Mouse (Mus musculus) midbrain, embryonic 15.5 days (tissue): ENCODE results near the gene Nfkbid. TPM values are rescaled to one million over a fixed set of nuclear protein-coding genes. Genes with fewer than 3 reads are reported as not detected.

Source experiments
- ATAC-seq: fragments of 200-750 bp; cut with Nextera tagmentation; replicated peaks from 2 replicates; pipeline ENCODE4 v1.8.0; 2017; ENCODE audit warnings: moderate TSS enrichment
- H3K27ac ChIP-seq: fragments of 300-500 bp; sonication (generic); 2 replicates; pipeline ENCODE4 v1.5.1; 2015; ENCODE audit warnings: mild to moderate bottlenecking, inconsistent platforms
- H3K27me3 ChIP-seq: fragments of 300-500 bp; sonication (generic); replicated peaks from 2 replicates; pipeline ENCODE4 v1.6.1; 2015; ENCODE audit warnings: inconsistent platforms
- H3K36me3 ChIP-seq: fragments of 300-500 bp; sonication (generic); replicated peaks from 2 replicates; pipeline ENCODE4 v1.6.1; 2015; ENCODE audit warnings: inconsistent platforms
- H3K4me1 ChIP-seq: fragments of 300-500 bp; sonication (generic); 2 replicates; pipeline ENCODE4 v1.6.1; 2015; ENCODE audit warnings: inconsistent platforms
- H3K4me2 ChIP-seq: fragments of 300-500 bp; sonication (generic); 2 replicates; pipeline ENCODE4 v1.6.1; 2015; ENCODE audit warnings: inconsistent platforms, mild to moderate bottlenecking, moderate library complexity
- H3K4me3 ChIP-seq: fragments of 300-500 bp; sonication (generic); 2 replicates; pipeline ENCODE4 v1.5.1; 2015; ENCODE audit warnings: mild to moderate bottlenecking, inconsistent platforms
- H3K9ac ChIP-seq: fragments of 300-500 bp; sonication (generic); 2 replicates; pipeline ENCODE4 v1.6.1; 2015; ENCODE audit warnings: mild to moderate bottlenecking, inconsistent platforms
- H3K9me3 ChIP-seq: fragments of 300-500 bp; sonication (generic); 2 replicates; pipeline ENCODE4 v1.6.1; 2016; ENCODE audit warnings: inconsistent platforms
- WGBS: fragments of 180-500 bp; shearing (Covaris S2); methylation state at CpG from one replicate; pipeline ENCODE4 v1.1.7; 2015; ENCODE audit warnings: mixed read lengths; 5-methylcytosine and 5-hydroxymethylcytosine counted together
- polyA plus RNA-seq: library from polyadenylated mRNA; unstranded; fragments of >200 nt; fragmentation: Nextera tagmentation; extraction: Ambion mirVana; gene quantifications from 2 replicates; pipeline ENCODE4 v1.2.1, GENCODE M21; 2015

Nfkbid gene
- polyA plus RNA-seq, result 2.4 and 2.8 TPM in 2 replicates

DNA sequence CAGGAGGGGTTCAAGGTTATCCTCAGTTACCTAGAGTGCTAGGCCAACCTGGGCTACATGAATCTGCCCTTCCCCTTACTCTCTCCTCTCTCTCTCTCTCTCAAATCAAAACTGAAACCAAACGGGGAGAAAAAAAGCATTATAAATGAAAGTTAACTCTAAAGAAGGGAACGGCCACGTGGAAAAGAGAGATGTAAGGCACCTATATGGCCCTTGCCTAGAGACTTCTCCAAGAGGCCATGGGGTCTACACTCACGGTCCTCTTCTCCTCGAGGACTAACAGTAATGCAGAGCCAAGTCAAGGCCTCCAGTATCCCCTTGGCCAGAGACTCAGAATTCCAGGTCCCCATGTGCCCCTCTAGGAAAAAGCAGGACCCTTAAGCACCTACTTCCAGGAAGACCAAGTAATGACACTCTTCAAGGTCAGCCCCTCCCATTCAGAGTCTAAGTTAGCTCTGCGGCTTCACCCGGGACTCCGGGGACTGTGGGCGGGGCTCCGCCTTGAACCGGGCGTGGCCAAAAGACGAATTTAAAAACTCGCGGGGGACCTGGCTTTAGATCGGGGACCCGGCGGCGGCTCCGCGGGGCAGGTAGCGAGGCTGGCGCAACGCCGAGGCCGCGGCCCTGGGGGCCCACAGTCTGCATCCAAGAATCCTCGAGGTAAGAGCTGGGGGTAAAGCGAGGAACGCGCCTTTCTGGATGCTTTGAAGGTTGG, at the start of gene Nfkbid:
Gene Nfkbid (plus strand): TSS at position 558 of the 715 bp plus-strand sequence.
- 11% methylated on average over 31 of the region's 31 CpGs for WGBS
- Histone ChIP-seq H3K9me3 (no peaks in the 10 kb centered on the region), H3K27me3 (no peaks in the 10 kb centered on the region), H3K4me2 (peak within 1 kb of the TSS; percentile 95), H3K4me1 (peaks cover 18% of the 10 kb centered on the region), H3K36me3 (peaks cover 5% of the 10 kb centered on the region; the same call in 1 of the 2 replicates), H3K4me3 (peak within 1 kb of the TSS; percentile 61), H3K27ac (peak within 1 kb of the TSS; percentile 54), H3K9ac (peak within 1 kb of the TSS; percentile 58)
- peak; percentile 19 for ATAC-seq

DNA sequence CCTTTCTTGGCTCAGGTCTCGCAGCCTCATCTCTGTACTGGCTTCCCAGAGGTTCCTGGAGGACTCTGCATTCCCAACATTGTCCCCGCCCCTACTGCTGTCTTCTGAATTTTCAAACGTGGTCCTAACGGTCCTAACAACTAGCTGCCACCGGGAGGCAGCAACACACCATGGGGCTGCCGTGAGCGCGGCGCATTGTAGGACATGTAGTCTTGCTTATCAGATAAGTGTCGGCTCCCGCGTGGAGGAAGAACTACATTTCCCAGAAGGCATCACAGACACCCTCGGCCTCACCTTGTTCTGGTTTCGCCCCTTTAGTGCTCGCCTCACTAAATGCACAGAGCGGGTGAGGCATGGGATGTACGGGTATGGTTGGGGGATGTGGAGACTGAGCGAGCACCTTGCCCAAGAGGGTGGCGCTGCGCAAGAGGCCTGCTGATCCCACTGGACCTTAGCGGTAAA, 48.0 kb upstream of the Nfkbid start:
- under 1% methylated on average over 21 of the region's 21 CpGs for WGBS
- peak overlapping the region; percentile 48 for H3K4me3 ChIP-seq
- no peaks in the 10 kb centered on the region for H3K9me3 ChIP-seq
- H3K9ac ChIP-seq, result peak overlapping the region; percentile 59
- no peaks in the 10 kb centered on the region for H3K36me3 ChIP-seq
- H3K4me2 ChIP-seq, result peak overlapping the region; percentile 60
- peak overlapping the region; percentile 86 for H3K27ac ChIP-seq
- ATAC-seq, result peak; percentile 99
- H3K27me3 ChIP-seq, result no peaks in the 10 kb centered on the region
- H3K4me1 ChIP-seq, result 0 out of 2 replicates have a peak, but pooled peaks cover 4% of the 10 kb centered on the region

DNA sequence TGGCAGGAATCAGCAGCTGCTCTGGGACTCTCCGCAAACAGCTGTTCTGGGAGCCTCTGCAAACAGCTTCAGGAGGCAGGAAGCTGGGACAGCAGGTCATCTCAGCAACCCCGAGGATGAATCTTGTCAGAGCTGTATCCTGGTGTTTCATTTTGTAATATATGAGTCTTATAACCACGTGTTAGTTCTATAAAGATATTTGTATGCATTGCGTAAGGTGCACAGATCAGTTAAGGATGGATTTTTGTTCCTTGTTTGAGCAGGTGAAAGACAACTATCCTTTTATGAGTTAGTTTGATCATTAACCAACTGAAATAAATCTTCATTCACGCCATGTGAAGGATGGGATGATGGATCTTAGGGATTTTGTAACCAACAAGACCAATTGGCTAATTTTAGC, 41.5 kb upstream of the Nfkbid start:
- no peaks in the 10 kb centered on the region for H3K4me1 ChIP-seq
- no peak overlapping the region for H3K27ac ChIP-seq
- H3K4me3 ChIP-seq, result no peak overlapping the region
- ATAC-seq, result no peak
- no peaks in the 10 kb centered on the region for H3K27me3 ChIP-seq
- 62% methylated on average over 5 of the region's 5 CpGs for WGBS
- no peak overlapping the region for H3K9ac ChIP-seq
- no peak overlapping the region for H3K4me2 ChIP-seq
- no peaks in the 10 kb centered on the region for H3K9me3 ChIP-seq
- no peaks in the 10 kb centered on the region for H3K36me3 ChIP-seq

DNA sequence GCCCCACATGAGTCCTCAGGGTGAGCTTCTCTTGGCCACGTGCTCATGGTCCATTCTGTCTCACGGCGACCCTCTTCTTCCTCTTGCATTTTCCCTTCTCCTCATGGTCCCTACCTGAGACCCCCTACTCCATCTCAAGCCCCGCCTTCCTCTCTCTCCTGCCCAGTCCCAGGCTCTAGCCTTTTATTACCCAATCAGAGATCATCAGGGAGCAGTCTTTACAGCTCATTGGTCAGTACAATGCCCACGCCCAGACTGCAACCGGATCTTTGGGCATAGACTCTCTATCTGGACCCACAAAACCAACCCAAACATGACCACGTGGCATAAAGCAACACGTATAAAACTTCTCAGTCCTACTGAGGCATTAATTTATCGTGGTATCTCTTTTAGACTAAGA, 37.4 kb upstream of the Nfkbid start:
- Histone ChIP-seq H3K36me3 (no peaks in the 10 kb centered on the region), H3K9ac (no peak overlapping the region), H3K4me3 (no peak overlapping the region), H3K9me3 (no peaks in the 10 kb centered on the region), H3K4me1 (no peaks in the 10 kb centered on the region), H3K27me3 (no peaks in the 10 kb centered on the region), H3K4me2 (no peak overlapping the region), H3K27ac (no peak overlapping the region)
- WGBS, result 84% methylated on average over 9 of the region's 9 CpGs
- no peak for ATAC-seq

DNA sequence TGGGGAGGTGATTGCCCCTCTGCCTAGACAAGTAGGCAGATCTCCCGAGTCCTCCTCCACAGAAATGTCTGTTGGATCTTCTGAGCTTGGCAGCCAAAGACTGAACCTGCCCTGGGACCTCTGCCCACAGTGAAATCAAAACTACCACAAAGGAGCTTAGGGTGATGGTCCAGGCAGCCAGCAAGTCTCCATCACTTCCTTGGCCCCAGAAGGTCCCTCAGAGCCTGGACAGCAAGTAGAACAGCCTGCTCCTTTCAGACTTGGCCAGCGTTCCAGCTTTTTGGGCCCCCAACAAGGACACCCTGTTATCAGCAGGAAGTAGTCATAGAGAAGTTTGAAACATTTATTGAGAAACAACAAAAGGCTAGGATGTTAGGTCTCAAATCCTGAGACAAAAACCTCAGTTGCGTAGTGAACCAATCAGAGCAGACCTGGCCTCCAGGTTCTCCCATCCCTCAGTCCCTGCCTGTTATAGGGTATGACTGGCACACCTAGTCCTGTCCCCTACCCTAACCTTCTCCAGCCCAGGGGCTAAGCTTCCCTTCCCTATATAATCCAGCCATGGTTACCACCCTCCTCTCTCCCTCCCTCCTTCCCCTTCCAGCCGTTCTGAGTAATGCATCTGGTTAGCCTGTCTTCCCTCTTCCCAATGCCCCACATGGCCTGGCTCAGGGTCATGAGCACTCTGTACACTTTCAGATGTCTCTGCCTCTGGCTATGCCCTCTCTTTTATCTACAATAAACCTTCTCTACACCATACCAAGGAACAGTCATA, 28.6 kb upstream of the Nfkbid start:
- no peak overlapping the region for H3K27ac ChIP-seq
- H3K36me3 ChIP-seq, result no peaks in the 10 kb centered on the region
- 0 out of 2 replicates have a peak, but pooled peaks cover 4% of the 10 kb centered on the region for H3K27me3 ChIP-seq
- no peak overlapping the region for H3K9ac ChIP-seq
- no peaks in the 10 kb centered on the region for H3K9me3 ChIP-seq
- no peak overlapping the region for H3K4me3 ChIP-seq
- no peaks in the 10 kb centered on the region for H3K4me1 ChIP-seq
- no peak for ATAC-seq
- H3K4me2 ChIP-seq, result no peak overlapping the region
- 76% methylated on average over 4 of the region's 4 CpGs for WGBS

DNA sequence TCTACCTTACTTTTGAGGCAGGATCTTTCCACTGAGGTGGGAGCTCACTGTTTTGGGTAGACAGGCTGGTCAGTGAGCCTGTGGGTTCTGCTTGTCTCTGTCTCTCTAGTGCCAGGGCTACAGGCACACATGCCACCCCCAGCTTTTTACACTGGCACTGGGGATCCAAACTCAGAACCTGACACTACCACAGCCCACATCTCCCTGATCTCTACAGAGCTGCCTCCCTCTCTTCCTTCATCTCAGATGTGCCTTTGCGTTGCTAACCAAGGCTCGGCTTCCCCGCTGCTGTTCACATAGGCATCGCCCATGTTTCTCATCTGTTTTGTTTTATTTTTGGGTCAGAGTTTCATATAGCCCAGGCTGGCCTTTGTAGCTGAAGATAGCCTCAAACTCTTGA, 27.9 kb upstream of the Nfkbid start:
- Histone ChIP-seq H3K27ac (no peak overlapping the region), H3K27me3 (0 out of 2 replicates have a peak, but pooled peaks cover 4% of the 10 kb centered on the region), H3K9ac (no peak overlapping the region), H3K36me3 (no peaks in the 10 kb centered on the region), H3K4me3 (no peak overlapping the region), H3K9me3 (no peaks in the 10 kb centered on the region), H3K4me1 (no peaks in the 10 kb centered on the region), H3K4me2 (no peak overlapping the region)
- WGBS, result 90% methylated on average over 4 of the region's 4 CpGs
- no peak for ATAC-seq

DNA sequence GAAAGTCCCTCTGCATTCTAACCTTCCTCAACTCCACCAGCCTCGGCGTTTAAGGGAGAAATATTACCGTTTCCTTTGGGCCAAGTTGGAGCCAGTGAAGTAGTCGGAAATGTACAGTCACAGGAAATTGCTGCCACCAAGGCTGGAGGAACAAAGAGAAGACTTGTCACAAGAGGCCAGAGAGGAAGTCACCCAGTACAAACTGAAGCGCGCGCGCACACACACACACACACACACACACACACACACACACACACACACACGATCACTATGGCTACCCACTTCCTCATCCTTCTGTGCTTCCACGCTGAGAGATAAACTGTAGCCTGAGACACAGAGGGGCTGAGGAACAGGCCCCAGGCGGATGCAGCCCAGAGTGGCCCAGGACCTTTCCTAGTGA, 27.2 kb upstream of the Nfkbid start:
- no peaks in the 10 kb centered on the region for H3K36me3 ChIP-seq
- H3K9me3 ChIP-seq, result no peaks in the 10 kb centered on the region
- 68% methylated on average over 11 of the region's 11 CpGs for WGBS
- no peaks in the 10 kb centered on the region for H3K4me1 ChIP-seq
- no peak for ATAC-seq
- H3K27me3 ChIP-seq, result 0 out of 2 replicates have a peak, but pooled peaks cover 4% of the 10 kb centered on the region
- no peak overlapping the region for H3K4me3 ChIP-seq
- H3K4me2 ChIP-seq, result no peak overlapping the region
- H3K27ac ChIP-seq, result 0 out of 2 replicates have a peak overlapping the region, but pooled peaks have one; percentile 29
- H3K9ac ChIP-seq, result no peak overlapping the region

DNA sequence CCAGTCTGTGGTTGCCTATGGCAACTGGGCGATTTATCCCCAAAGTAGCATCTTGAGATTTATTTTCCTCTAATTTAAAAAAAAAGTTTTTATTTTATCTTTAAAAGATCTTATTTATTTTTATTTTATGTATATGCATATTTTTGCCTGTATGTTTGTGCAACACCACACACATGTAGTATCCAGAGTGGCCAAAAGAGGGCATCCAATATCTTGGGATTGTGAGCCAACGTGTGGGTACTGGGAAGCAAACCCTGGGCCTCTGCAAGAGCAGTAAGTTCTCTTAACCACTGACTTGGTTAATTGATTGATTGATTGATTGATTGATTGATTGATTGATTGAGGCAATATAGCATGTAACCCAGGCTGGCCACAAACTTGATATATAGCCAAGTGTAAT, 26.7 kb upstream of the Nfkbid start:
- ATAC-seq, result no peak
- 32% methylated on average over 2 of the region's 2 CpGs for WGBS
- Histone ChIP-seq H3K4me1 (0 out of 2 replicates have a peak, but pooled peaks cover 2% of the 10 kb centered on the region), H3K4me2 (no peak overlapping the region), H3K4me3 (no peak overlapping the region), H3K27me3 (0 out of 2 replicates have a peak, but pooled peaks cover 4% of the 10 kb centered on the region), H3K36me3 (no peaks in the 10 kb centered on the region), H3K9me3 (no peaks in the 10 kb centered on the region), H3K9ac (no peak overlapping the region), H3K27ac (no peak overlapping the region)

DNA sequence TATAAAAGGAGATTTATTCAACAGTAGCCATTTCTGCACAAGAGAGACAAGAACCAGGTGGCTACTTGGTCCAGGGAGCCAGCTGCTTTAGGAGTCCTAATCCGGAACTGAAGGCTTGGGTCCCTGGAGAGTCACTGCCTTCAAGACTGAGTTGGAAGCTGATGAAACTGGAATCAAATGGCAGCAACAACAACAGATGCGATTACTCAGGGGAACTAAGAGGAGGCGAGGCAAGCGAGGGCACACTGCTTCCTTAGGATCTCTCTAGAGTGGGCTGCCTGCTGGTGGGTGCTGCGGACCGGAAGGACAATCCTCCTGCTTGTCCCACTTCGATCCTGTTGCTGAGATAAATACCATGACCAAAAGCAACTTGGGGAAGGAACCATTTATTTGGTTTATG, 21.9 kb upstream of the Nfkbid start:
- H3K9me3 ChIP-seq, result no peaks in the 10 kb centered on the region
- no peak overlapping the region for H3K9ac ChIP-seq
- 55% methylated on average over 7 of the region's 7 CpGs for WGBS
- no peaks in the 10 kb centered on the region for H3K36me3 ChIP-seq
- H3K4me3 ChIP-seq, result no peak overlapping the region
- no peak overlapping the region for H3K27ac ChIP-seq
- H3K27me3 ChIP-seq, result no peaks in the 10 kb centered on the region
- 0 out of 2 replicates have a peak, but pooled peaks cover 2% of the 10 kb centered on the region for H3K4me1 ChIP-seq
- no peak for ATAC-seq
- no peak overlapping the region for H3K4me2 ChIP-seq

DNA sequence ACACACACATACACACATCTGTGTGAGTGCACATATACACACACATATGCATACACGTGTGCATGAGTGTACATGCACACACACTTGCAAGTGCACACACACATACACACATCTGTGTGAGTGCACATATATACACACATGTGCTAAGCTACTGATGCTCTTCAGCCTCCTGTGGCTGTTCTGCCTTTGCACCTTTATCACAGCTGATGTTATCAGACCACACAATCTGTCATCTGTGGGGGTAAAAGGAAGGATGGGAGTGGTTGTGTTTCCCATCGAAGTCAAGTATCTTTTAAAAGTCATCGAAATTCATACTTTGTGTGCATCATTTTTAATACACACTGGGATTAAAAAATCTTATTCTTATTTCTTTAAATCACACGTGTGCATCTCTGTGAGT, 19.2 kb upstream of the Nfkbid start:
- WGBS, result 73% methylated on average over 4 of the region's 4 CpGs
- H3K4me1 ChIP-seq, result 0 out of 2 replicates have a peak, but pooled peaks cover 2% of the 10 kb centered on the region
- no peaks in the 10 kb centered on the region for H3K9me3 ChIP-seq
- H3K4me2 ChIP-seq, result no peak overlapping the region
- no peak overlapping the region for H3K9ac ChIP-seq
- ATAC-seq, result no peak
- H3K27ac ChIP-seq, result no peak overlapping the region
- no peaks in the 10 kb centered on the region for H3K27me3 ChIP-seq
- no peaks in the 10 kb centered on the region for H3K36me3 ChIP-seq
- no peak overlapping the region for H3K4me3 ChIP-seq

DNA sequence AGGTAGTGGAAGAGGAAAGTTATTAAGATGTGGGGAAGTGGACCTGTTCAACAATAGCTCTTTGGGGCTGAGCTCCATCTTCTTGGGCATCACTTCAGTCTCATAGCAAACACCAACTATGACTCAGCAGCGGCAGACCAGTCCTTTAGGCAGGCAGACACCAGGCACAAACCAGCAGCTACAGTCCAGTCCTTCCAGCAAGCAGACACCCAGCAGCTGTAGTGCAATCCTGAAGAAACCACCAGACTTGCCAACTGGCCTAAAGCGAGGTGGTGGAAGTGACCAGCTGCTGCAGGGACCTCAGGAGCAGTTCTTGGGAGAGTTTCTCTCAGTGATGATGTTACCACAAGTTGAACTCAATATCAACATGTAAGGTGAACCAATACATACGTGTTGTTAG, 12.9 kb upstream of the Nfkbid start:
- no peaks in the 10 kb centered on the region for H3K9me3 ChIP-seq

DNA sequence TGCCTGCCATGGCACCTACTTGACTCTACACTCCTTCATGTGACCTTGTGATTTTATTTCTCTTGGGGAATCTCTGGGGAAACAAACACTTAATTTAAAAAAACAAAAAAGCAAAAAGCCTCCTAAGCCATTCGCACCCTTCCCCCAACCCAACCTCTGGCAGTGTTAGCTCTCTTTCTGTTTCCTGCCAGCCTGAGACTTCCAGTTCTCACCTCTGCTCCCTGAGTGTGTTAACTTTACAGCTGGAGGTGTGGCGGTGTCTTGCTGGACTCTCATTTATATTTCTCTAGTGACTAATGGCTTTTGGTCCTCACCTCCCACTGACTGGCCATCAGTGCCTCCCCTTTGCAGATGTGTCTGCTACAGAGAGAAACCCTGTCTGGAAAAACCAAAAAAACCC, 11.7 kb upstream of the Nfkbid start:
- H3K27me3 ChIP-seq, result no peaks in the 10 kb centered on the region; the same call in 1 of the 2 replicates
- no peaks in the 10 kb centered on the region for H3K4me1 ChIP-seq
- no peak for ATAC-seq
- H3K4me3 ChIP-seq, result no peak overlapping the region
- no peak overlapping the region for H3K9ac ChIP-seq
- WGBS, result 80% methylated on average over 2 of the region's 2 CpGs
- no peaks in the 10 kb centered on the region for H3K36me3 ChIP-seq
- no peak overlapping the region for H3K27ac ChIP-seq
- no peak overlapping the region for H3K4me2 ChIP-seq
- H3K9me3 ChIP-seq, result no peaks in the 10 kb centered on the region

More for the DNA sequence above, 12.9 kb upstream of the Nfkbid start:
- ATAC-seq, result no peak
- Histone ChIP-seq H3K4me2 (no peak overlapping the region), H3K4me1 (no peaks in the 10 kb centered on the region), H3K27ac (no peak overlapping the region), H3K4me3 (no peak overlapping the region), H3K9ac (no peak overlapping the region), H3K36me3 (no peaks in the 10 kb centered on the region), H3K27me3 (no peaks in the 10 kb centered on the region; the same call in 1 of the 2 replicates)
- WGBS, result 88% methylated on average over 3 of the region's 3 CpGs
